Mouse (Mus musculus) heart, adult 2 months (tissue): ENCODE results near the gene Yif1b.
"Not testable (repeated sequence)": the region's sequence is repeated elsewhere in the genome, so short reads cannot be mapped to it uniquely, and the experiment has no call there.

Source experiments
- CTCF ChIP-seq: fragments of 200-600 bp; IDR thresholded peaks from 2 replicates; pipeline ENCODE4 v1.8.1; 2022; ENCODE audit warnings: antibody characterized with exemption, mild to moderate bottlenecking, moderate library complexity
- EP300 ChIP-seq: fragments of 200-500 bp; IDR thresholded peaks from 2 replicates; pipeline ENCODE4 v1.6.1; 2011; ENCODE audit warnings: low read depth, low read length, control low read depth; ENCODE audit not compliant: insufficient read depth

- TF ChIP-seq CTCF, EP300: not testable (repeated sequence)
These were observed 533 bp upstream of the Yif1b start for GRCm38 (mm10) chr7:29237596-29237995.
